Mouse (Mus musculus): ENCODE results near the gene Gm5475.

DNA sequence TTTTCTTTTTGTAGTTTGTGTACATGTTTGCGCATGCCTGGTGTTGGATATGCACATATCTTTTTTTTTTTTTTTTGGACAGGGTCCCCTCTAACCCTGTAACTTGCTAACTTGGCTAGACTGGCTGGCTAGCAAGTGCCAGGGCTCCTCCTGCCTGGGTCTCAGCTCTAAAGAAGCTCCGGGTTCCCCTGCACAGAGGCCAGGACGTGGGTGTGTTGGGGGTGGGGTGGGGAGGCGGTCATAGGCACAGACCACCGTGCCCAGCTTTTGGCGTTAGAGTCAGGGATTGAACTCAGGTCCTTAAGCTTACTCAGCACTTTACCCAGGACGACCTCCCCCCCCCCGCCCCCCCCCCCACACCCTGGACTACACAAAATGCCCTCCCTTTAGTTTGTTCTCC lies 45.8 kb downstream of the Gm5475 start:
- TF ChIP-seq CHD2 (IDR thresholded peaks at IDR 0.05; ENCODE audit: low read depth, low read length) (no peak), MAFK (IDR thresholded peaks at IDR 0.05; ENCODE audit: insufficient read depth, low read depth, low read length) (no peak), ZC3H11A (IDR thresholded peaks at IDR 0.05; ENCODE audit: borderline replicate concordance, low read depth, low read length) (no peak), HCFC1 (IDR thresholded peaks at IDR 0.05; ENCODE audit: borderline replicate concordance, insufficient read depth, low read length) (no peak), ZNF384 (IDR thresholded peaks at IDR 0.05; ENCODE audit: low read depth, low read length) (no peak)

Measured in ES-E14 (cell line).